Mouse (Mus musculus) liver, adult 2 months (tissue): ENCODE data around the gene Fadd. TPM values are rescaled to one million over a fixed set of nuclear protein-coding genes. Genes with fewer than 3 reads are reported as not detected.

Experiments used
- DNase-seq: peaks from one replicate; pipeline ENCODE4 v3.0.0-alpha.2; 2011; ENCODE audit warnings: low read depth, low spot score; ENCODE audit errors: extremely low read depth
- H3K27ac ChIP-seq: fragments of 200-500 bp; replicated peaks from 2 replicates; pipeline ENCODE4 v1.5.1; 2012; ENCODE audit warnings: low read depth, mild to moderate bottlenecking, control low read depth, inconsistent platforms, low read length; ENCODE audit not compliant: insufficient read depth
- H3K27me3 ChIP-seq: fragments of 200-500 bp; 2 replicates; pipeline ENCODE4 v1.6.1; 2012; ENCODE audit warnings: mild to moderate bottlenecking, moderate library complexity, low read length, inconsistent platforms; ENCODE audit not compliant: control insufficient read depth, insufficient read depth
- H3K36me3 ChIP-seq: fragments of 200-500 bp; 2 replicates; pipeline ENCODE4 v1.6.1; 2012; ENCODE audit warnings: low read length, inconsistent platforms; ENCODE audit not compliant: control insufficient read depth, insufficient read depth
- H3K4me1 ChIP-seq: fragments of 200-500 bp; 2 replicates; pipeline ENCODE4 v1.6.1; 2011; ENCODE audit warnings: low read length; ENCODE audit not compliant: control insufficient read depth, insufficient read depth
- H3K4me3 ChIP-seq: fragments of 200-500 bp; 2 replicates; pipeline ENCODE4 v1.5.1; 2011; ENCODE audit warnings: low read depth, mild to moderate bottlenecking, control low read depth, low read length, moderate library complexity; ENCODE audit not compliant: insufficient read depth
- H3K79me2 ChIP-seq: fragments of 200-500 bp; 2 replicates; pipeline ENCODE4 v1.6.1; 2012; ENCODE audit warnings: inconsistent platforms, mild to moderate bottlenecking, low read length, moderate library complexity; ENCODE audit not compliant: control insufficient read depth, insufficient read depth
- H3K9ac ChIP-seq: fragments of 200-500 bp; 2 replicates; pipeline ENCODE4 v1.6.1; 2012; ENCODE audit warnings: low read depth, mild to moderate bottlenecking, control low read depth, inconsistent platforms, low read length
- CTCF ChIP-seq: fragments of 200-500 bp; IDR thresholded peaks from 2 replicates; pipeline ENCODE4 v1.5.1; 2011; ENCODE audit warnings: low read depth, low read length, control low read depth
- POLR2A ChIP-seq: fragments of 200-500 bp; IDR thresholded peaks from 2 replicates; pipeline ENCODE4 v1.6.1; 2011; ENCODE audit warnings: low read length, control low read depth; ENCODE audit not compliant: insufficient read depth; ENCODE audit errors: extremely low read depth
- WGBS: fragments of 180-500 bp; shearing (Covaris S2); methylation state at CpG from one replicate; pipeline ENCODE4 v1.1.7; 2018; 5-methylcytosine and 5-hydroxymethylcytosine counted together
- polyA plus RNA-seq: library from polyadenylated mRNA; depleted of rRNA; stranded (reverse); fragments of >200 nt; gene quantifications from 2 replicates; pipeline ENCODE4 v1.2.3, GENCODE M21; 2012
- total RNA-seq: library from RNA; depleted of rRNA; stranded (reverse); fragments of >200 nt; gene quantifications from 2 replicates; pipeline ENCODE4 v1.2.3, GENCODE M21; 2014

The Fadd gene
- total and polyA plus RNA-seq, 2 experiments: 2.3 to 8.0 TPM

GRCm38 (mm10) chr7:144609568-144609967 is 27.3 kb upstream of the Fadd start:
- Histone ChIP-seq H3K36me3 (no peaks in the 10 kb centered on the region), H3K9ac (no peak overlapping the region), H3K4me3 (no peak overlapping the region), H3K27ac (no peak overlapping the region), H3K4me1 (no peaks in the 10 kb centered on the region), H3K79me2 (no peaks in the 10 kb centered on the region), H3K27me3 (peaks cover 2% of the 10 kb centered on the region; the same call in 1 of the 2 replicates)
- no peak for TF ChIP-seq POLR2A
- TF ChIP-seq CTCF: no peak
- DNase-seq: no peak
- 61% methylated on average over 7 of the region's 7 CpGs for WGBS

- Histone ChIP-seq H3K79me2 (no peaks in the 10 kb centered on the region), H3K9ac (no peak overlapping the region), H3K4me1 (no peaks in the 10 kb centered on the region), H3K36me3 (no peaks in the 10 kb centered on the region), H3K27me3 (peaks cover 1% of the 10 kb centered on the region; the same call in 1 of the 2 replicates), H3K4me3 (no peak overlapping the region), H3K27ac (no peak overlapping the region)
- 90% methylated on average over 15 of the region's 15 CpGs for WGBS
- TF ChIP-seq CTCF (peak; percentile 22; the same call in 1 of the 2 replicates), POLR2A (no peak)
- no peak for DNase-seq
These were observed 25.6 kb upstream of the Fadd start for GRCm38 (mm10) chr7:144607862-144608261.

- WGBS: 26% methylated on average over 4 of the region's 4 CpGs
- TF ChIP-seq CTCF (no peak), POLR2A (no peak)
- DNase-seq: peak; percentile 25
- Histone ChIP-seq H3K4me1 (no peaks in the 10 kb centered on the region), H3K36me3 (no peaks in the 10 kb centered on the region), H3K9ac (no peak overlapping the region), H3K27me3 (no peaks in the 10 kb centered on the region), H3K4me3 (no peak overlapping the region), H3K27ac (no peak overlapping the region), H3K79me2 (no peaks in the 10 kb centered on the region)
These were observed 22.5 kb upstream of the Fadd start for GRCm38 (mm10) chr7:144604735-144605134.

GRCm38 (mm10) chr7:144604291-144604690 is 22.0 kb upstream of the Fadd start:
- Histone ChIP-seq H3K36me3 (no peaks in the 10 kb centered on the region), H3K27me3 (no peaks in the 10 kb centered on the region), H3K9ac (no peak overlapping the region), H3K4me3 (no peak overlapping the region), H3K27ac (no peak overlapping the region), H3K4me1 (no peaks in the 10 kb centered on the region), H3K79me2 (no peaks in the 10 kb centered on the region)
- DNase-seq: peak; percentile 52
- TF ChIP-seq POLR2A (no peak), CTCF (no peak)
- WGBS: 38% methylated on average over 2 of the region's 2 CpGs

GRCm38 (mm10) chr7:144600333-144600900 is 18.2 kb upstream of the Fadd start:
- DNase-seq: no peak
- H3K79me2 ChIP-seq: no peaks in the 10 kb centered on the region
- no peak overlapping the region for H3K9ac ChIP-seq
- no peaks in the 10 kb centered on the region for H3K36me3 ChIP-seq
- no peaks in the 10 kb centered on the region for H3K4me1 ChIP-seq
- no peaks in the 10 kb centered on the region for H3K27me3 ChIP-seq
- no peak overlapping the region for H3K4me3 ChIP-seq
- WGBS: 82% methylated on average over 6 of the region's 6 CpGs
- no peak for TF ChIP-seq POLR2A
- no peak for TF ChIP-seq CTCF
- H3K27ac ChIP-seq: no peak overlapping the region

- DNase-seq: no peak
- Histone ChIP-seq H3K9ac (no peak overlapping the region), H3K27me3 (no peaks in the 10 kb centered on the region), H3K4me1 (no peaks in the 10 kb centered on the region), H3K27ac (no peak overlapping the region), H3K36me3 (no peaks in the 10 kb centered on the region), H3K4me3 (no peak overlapping the region), H3K79me2 (no peaks in the 10 kb centered on the region)
- 79% methylated on average over 3 of the region's 3 CpGs for WGBS
- no peak for TF ChIP-seq POLR2A
- no peak for TF ChIP-seq CTCF
These were observed 7.2 kb upstream of the Fadd start for GRCm38 (mm10) chr7:144589508-144589907.
